Mouse (Mus musculus) adrenal gland, postnatal 25 days (tissue): Measurements from ENCODE around the gene Evi5. TPM values are rescaled to one million over a fixed set of nuclear protein-coding genes. Genes with fewer than 3 reads are reported as not detected.

Experiments used
- DNase-seq: peaks from one replicate; pipeline ENCODE4 v3.0.0; 2021; ENCODE audit warnings: mixed read lengths
- total RNA-seq: library from RNA; stranded (reverse); gene quantifications from 2 replicates; pipeline ENCODE4 v1.2.3, GENCODE M21; 2021

Evi5 gene
- total RNA-seq, 1 experiment from 2014 or later, result 63.0 TPM

DNA sequence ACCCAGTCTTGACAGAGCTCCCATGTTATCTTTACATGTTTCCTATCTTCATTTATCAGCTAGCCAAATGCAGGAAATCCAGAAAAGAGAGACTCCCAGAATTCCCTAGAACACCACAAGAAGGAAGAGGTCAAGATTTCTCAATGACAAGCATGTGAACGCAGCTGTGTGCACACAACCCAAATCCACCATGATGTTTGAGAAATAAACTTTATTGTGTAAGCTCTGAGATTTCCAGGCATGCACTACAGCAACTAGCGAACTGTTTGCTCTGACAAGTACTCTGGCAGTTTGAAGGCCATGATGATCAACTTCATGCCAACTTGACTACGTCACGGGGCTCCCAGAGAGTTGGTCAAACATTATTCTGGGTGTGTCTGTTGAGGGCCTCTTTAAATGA is 169.2 kb downstream of the Evi5 start:
- no peak for DNase-seq

DNA sequence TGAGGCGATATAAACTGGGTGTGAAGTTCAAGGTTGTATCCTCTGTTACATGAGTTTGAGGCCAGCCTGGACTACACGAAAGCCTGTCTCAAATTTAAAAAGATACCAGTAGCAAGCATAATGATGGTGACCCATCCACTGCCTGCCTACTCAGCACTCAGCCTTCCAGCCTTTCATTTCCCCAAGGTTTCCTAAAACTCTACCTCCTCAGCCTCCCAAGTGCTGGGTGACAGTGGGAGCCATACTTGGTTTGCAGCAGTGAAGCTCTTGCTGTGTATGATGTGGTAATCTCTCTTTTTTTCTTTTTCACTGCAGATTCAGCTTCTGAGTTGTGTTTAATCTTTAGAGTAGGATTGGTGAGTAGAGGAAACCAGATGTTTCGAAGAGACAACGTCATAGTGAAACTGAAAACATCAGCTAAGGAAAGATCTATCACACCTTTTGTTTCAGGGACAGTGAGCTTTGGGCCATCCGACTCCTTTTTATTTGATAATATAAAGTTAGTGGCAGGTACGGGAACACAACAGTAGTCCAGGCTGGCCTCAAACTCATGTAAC is 171.6 kb downstream of the Evi5 start:
- no peak for DNase-seq

DNA sequence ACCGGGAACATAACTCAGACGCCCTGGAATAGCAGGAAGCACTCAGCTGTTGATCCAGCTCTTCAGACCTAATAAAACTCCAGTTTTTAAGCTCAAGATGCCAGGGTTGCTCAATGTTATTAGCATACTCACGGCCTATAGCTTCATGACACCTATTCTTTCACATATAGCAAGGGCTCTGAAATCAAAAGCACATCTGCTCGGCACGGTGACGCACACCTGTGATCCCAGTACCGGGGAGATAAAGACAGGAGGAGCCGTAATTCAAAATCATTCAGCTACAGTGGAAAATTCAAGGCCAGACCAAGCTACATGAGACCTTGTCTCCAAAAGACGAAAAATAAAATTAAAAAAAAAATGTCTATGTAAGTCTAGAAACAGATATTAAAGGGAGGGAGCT is 173.2 kb downstream of the Evi5 start:
- no peak for DNase-seq

DNA sequence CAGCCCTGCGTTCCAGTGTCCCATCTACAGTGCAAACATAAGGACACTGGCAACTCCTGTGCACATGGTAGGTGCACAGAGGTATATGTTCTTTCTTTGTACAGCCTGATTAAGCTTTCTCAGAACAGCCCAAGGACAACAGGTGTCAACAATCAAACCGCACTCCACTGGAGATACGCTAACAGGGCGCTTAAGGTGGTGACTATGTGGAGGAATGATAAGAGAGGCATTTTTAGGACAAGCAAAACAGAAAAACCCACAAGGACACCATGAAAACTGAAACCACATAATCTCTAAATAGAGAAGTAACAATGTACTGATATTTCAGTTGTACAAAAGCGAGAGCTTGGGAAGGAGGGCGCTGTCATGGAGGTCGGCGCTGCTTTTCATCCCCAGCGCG is 174.0 kb downstream of the Evi5 start:
- no peak for DNase-seq

GRCm38 (mm10) chr5:107698888-107699287 is 176.0 kb downstream of the Evi5 start:
- DNase-seq, result no peak

GRCm38 (mm10) chr5:107695019-107695418 is 179.9 kb downstream of the Evi5 start:
- DNase-seq, result no peak

Other genes starting within 250 kb of the Evi5 start
- gene Gfi1, start 149.1 kb downstream of the Evi5 start, total RNA-seq, result not detected in 2 replicates
- gene Ube2d2b, start 45.0 kb downstream of the Evi5 start, total RNA-seq, result not detected in 2 replicates
- gene Rpl5, start 25.4 kb upstream of the Evi5 start, total RNA-seq, result 71.3 and 77.7 TPM in 2 replicates
- 4.4 and 4.6 TPM in 2 replicates for gene Fam69a, start 112.0 kb upstream of the Evi5 start, total RNA-seq
- 29.3 and 35.1 TPM in 2 replicates for gene Mtf2, start 190.6 kb upstream of the Evi5 start, total RNA-seq